Mouse (Mus musculus) cerebellum, adult 8-10 months (tissue): Measurements from ENCODE around the gene Nkd2.

Source experiments
- DNase-seq: peaks from one replicate; pipeline ENCODE4 v3.0.0; 2022

Gene Nkd2

DNA sequence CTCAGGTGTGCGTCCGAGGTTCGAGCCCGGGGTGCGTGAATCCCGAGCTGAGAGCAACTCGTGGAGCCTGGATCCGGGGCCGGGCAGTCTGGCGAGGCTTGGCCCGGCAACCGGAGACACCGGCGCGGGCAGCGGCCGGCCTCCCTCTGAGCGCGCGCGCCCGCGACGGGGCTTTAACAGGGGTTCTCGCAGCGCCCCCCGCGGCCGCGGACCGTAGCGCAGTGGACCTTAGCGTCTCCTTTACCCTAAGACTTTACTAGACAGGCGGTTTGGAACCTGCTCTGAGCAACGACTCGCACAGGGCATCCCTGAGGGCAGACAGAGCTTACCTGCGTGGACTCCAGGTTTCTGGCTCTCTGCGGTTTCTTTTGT, at the start of gene Nkd2:
Nkd2 (minus strand) TSS at position 167 of the 372 bp plus-strand sequence.
- DNase-seq: peak; percentile 5

GRCm38 (mm10) chr13:73892493-73893178, 45.2 kb upstream of the Nkd2 start:
- DNase-seq: no peak

GRCm38 (mm10) chr13:73887415-73887874, 40.0 kb upstream of the Nkd2 start:
- DNase-seq: no peak

DNA sequence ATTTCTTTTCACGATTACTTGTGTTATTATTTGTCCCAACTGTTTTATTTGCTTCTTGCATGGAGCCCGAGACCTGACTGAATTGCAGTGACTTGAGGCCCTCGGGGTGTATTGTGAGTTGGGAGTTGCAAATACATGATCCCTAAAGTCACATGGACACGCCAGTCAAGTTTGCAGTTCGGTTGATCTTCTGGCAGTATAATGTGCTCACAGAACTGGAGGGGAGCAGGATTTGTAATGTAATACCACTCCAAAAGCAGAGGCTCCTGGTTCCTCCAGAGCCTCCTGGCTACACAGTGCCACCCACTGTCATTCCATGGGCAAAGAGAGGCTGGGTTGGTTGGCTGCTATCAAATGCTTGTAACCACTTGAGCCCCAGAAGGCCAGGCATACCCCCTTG, 39.2 kb upstream of the Nkd2 start:
- DNase-seq: no peak

DNA sequence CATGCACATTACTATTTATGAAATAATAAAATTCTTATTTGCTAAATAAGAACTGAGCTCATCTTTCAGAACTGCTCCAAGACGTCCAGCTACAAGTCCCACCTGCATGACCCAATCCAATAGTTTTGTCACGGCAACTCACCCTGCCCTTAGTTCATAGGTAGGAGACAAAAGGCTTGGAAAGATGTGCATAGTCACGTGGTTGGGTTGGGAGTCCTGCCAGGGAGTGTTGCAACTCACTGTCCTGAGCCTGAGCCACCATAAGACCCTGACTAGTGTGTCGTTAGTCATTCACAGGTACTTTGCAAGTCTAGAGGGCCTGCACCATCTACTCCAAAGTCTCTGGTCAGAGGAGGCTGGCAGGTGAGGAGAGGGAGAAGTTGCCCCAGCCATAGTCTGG, 38.6 kb upstream of the Nkd2 start:
- no peak for DNase-seq

DNA sequence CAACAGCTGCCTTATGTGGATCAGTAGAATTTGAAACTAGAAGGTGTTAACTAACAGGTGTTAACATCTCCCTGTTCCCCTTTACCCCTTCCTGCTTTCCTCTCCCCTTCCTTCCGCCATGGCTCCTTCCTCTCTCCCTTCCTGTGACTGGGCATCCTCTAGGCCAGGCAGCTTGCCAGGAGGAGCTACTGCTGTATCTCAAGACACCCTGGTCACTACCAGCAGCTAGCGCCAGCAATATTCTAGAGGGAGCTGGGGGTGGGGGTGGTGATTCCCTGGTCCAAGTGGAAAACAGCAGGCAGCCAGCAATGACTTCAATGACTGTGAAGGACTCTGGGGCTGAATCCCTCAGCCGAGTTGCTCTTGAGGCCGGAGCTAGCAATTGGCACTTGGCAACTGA, 38.2 kb upstream of the Nkd2 start:
- no peak for DNase-seq

DNA sequence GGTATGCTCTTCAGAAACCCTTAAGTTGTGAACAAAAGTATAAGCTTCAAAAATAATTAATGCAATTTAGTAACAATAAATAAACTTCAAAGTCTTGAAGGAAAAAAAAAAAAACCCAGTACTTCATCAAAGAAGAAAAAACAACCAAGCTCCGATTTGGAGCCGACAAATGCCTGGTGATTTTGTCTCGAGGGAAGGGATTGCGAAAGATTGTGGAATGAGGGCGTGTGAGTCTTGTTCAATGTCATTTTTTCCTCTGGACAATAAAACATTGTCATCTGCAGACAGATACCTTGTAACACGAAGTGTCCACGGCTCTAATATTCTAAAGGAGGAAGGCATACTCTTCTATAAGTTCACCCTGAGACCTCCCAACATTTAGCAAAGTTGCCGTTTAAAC, 33.9 kb upstream of the Nkd2 start:
- DNase-seq: no peak

DNA sequence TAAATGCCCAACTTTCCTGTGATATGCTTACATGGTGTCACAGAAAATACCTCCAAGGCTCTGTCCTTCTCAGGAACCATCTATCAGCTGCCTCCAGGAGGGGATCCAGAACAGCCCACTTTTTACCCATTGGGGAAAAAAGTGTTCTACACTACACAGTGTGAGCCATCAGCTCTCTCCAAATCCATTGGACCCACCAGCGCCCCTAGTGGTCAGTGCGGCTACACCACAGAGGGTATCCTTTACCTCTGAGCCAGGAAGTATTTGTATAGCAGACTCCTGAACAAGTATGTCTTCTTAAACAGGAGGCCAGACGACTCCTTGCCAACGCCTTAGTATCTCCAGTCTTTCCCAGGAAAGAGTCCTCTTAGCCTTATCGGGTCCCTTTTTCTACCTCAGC, 32.4 kb upstream of the Nkd2 start:
- no peak for DNase-seq

DNA sequence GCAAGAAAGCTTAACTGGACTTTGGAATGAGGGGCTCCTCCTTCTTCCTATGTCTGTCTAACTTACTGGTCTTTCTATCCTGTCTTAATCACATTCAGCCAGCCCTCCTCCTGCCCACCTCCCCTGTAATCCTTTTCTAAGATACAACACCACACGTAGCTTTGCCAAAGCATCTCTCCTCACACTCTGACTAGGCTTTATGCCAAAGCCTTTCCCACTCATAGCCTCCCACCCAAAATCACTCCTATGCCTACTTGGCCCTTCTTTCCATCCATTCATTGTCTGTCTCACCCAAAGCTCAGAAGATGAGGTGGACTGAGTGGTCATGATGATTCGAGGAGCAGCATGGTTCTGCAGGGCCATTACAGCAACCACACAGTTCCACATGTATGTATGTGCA, 24.7 kb upstream of the Nkd2 start:
- no peak for DNase-seq

GRCm38 (mm10) chr13:73846589-73847464, 604 bp downstream of the Nkd2 start:
- no peak for DNase-seq

DNA sequence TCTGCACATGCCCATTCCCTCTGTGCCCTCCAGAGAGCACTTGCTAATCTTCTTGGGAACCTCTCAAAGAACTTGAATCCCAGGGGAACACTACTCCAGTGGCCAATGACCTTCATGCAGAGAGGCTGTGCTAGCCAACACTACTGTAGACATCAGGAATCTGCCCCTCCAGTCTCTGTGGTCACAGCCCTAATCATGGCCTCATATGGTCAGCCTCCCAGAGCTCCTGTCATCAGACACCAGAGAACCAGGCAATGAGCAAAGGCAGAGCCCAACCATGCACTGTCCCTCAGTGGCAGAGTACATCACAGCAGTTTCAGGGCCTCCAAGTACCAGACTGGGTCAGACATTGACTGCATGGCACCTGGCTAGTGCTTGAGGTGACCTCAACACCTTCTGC, 4.7 kb downstream of the Nkd2 start:
- no peak for DNase-seq

DNA sequence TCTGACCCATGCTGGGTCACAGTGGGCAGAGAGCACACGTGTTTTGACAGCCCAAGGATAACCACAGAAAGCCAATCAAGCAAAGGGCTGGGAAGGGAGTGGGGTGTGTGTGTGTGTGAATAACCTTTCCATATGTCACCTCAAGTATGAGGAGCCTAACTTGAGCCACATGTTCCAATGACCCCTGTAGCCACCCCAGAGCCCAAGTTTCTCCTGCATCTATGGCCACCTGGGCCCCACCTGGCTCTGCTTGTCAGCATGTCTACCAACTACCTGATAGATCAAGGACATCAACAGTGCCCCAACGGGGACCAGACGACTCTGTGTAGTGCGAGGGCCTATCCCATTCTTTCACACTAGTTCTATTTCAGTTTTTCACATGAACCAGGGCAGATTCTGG, 7.7 kb downstream of the Nkd2 start:
- DNase-seq: no peak

- DNase-seq: no peak
Observed at GRCm38 (mm10) chr13:73839137-73839548, 8.3 kb downstream of the Nkd2 start.

GRCm38 (mm10) chr13:73837708-73838107, 9.7 kb downstream of the Nkd2 start:
- DNase-seq: no peak

DNA sequence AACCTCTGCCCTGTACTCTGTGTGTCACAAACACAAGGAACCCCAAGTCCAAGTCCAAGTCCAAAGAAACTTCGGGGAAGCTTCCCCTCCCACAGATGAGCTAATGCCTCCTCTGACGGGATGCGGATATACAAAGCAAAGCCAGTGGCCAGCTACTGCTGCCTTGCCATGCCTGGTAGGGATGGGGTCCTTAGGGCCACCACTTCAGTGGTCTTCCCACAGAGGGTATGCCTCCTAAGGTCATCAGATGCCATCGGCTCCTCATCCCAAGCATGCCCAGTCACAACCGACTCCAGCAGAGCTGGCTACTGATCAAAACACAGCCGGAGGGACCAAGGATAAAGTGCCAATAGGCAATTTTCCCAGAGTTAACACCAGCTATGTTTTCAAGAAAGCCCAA, 10.9 kb downstream of the Nkd2 start:
- DNase-seq: no peak

GRCm38 (mm10) chr13:73835791-73836190, 11.6 kb downstream of the Nkd2 start:
- no peak for DNase-seq

DNA sequence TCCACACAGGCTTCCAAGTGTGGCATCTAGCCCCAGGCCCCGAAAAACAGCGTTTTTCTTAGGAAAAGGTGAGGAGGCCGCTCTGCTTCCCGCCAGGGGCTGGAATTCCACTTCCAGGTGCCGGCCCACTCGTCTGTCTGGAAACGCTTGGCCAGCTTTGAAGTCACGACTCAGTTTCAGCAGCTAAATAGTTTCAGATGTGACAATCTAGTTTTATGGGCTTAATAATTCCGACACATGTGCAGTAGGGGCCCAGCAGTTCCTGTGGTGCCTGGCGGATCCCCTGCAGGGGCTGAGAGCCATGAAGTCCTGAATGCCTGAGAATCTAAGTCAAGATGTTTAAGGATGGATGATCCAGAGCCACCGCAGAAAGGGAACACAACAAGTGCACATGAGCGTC, 13.6 kb downstream of the Nkd2 start:
- no peak for DNase-seq

- DNase-seq: peak; percentile 42
Observed at GRCm38 (mm10) chr13:73831486-73831885, 15.9 kb downstream of the Nkd2 start.

DNA sequence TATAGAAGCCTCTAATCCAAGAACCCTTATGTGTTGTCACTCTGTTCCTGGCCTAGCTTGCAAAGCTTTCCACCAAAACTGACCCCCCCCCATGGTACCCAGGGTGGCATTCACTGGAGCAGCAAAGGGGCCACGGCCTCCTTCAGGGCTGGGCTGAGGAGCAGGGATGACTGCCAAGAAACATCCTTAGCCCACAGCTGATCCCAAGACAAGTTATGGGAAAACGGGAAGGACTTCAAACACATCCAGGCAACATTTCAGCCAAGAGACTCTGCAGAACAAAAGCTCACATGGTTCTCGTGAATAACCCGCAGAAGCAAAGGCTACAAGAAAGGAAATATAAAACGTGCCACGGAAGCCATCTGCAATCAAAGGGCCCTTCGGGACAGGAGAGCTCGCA, 20.2 kb downstream of the Nkd2 start:
- no peak for DNase-seq

GRCm38 (mm10) chr13:73823711-73824110, 23.7 kb downstream of the Nkd2 start:
- DNase-seq: no peak

GRCm38 (mm10) chr13:73822187-73822800, 25.1 kb downstream of the Nkd2 start:
- DNase-seq: peak; percentile 20

- DNase-seq: no peak
Observed at GRCm38 (mm10) chr13:73821251-73821650, 26.2 kb downstream of the Nkd2 start.

DNA sequence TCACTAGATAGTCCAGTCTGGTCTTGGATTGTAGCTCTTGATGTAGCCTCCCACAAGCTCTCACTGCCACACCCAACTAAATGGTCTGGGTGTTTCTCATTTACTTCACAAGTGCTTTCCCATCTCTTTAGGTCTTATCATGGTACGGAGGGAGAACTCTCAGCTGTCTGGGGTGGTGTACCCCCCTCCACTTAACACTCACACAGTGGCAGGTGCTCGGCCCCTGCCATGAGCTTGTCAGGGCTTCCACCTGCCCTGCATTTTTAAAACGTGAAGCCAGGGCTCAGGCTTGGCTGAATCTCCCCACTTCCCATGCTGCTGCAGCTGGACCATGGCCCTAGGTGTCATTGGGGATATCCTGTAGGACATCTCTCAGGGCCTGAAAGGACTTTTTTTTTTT, 28.5 kb downstream of the Nkd2 start:
- no peak for DNase-seq

GRCm38 (mm10) chr13:73816338-73816737, 31.1 kb downstream of the Nkd2 start:
- no peak for DNase-seq
